Mouse (Mus musculus) 416B (cell line): ENCODE data around the gene Gtpbp10.

ENCODE experiments used
- DNase-seq: peaks from one replicate; pipeline ENCODE4 v3.0.0; 2011; ENCODE audit warnings: low read depth

The Gtpbp10 gene

DNA sequence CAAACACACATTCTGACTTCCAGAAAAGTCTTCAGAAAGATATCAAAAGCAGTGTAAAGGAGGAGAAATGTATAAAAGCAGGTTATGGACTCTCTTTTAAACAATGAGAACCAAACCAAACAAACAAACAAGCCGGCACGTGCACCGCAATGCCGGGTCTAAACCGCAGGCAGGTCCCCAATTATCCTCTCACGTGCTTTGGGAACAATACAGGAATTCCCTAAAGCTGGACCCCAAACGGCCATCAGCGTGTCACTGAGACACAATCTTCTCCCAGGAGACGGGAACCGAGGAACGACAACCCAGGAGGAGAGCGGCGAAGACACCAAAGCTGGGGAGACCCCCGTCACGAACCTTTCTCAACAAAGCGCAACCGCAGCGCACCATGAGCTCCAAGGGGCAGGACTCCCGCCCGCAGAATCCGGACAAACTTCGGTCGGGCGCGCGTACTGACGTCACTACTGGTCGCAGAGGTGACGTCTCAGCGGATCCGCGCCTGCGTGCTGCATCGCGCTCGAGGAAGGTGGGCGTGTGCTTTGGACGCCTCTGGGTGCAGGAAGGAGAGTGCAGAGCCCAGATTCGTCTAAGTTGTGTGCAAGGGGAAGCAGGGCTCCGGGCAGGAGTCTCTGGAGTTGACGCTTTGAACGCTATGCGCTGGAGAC lies at the start of gene Gtpbp10:
Gene Gtpbp10, minus strand, starts transcription at position 460 of the 662 bp plus-strand sequence.
- DNase-seq: no peak

DNA sequence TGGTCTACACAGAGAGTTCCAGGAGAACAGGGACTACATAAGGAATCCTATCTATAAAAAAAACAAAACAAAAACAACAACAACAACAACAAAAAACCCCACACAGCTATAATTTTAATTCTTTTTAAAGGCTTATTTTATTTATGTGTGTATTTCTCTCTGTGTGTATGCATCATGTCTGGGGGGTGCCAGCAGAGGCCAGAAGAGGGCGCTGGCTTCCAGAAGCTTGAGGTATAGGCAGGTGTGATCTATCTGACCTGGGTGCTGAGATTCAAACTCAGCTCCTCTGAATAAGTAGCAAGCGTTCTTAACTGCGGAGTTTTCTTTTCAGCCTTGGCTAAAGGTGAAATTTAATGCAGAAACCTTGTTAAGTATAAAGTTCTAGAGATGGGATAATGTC lies 28.3 kb upstream of the Gtpbp10 start:
- no peak for DNase-seq

- no peak for DNase-seq
These were observed 14.5 kb upstream of the Gtpbp10 start, which contains the start of gene Gm8773 for GRCm38 (mm10) chr5:5573749-5574317. TSS of gene Gm8773 (plus strand) at chr5:5573799.

- DNase-seq: no peak
These were observed 3.1 kb upstream of the Gtpbp10 start for GRCm38 (mm10) chr5:5562435-5562834.

- DNase-seq: peak; percentile 49
These were observed 1.8 kb upstream of the Gtpbp10 start for GRCm38 (mm10) chr5:5561041-5561706.

- DNase-seq: no peak
These were observed 460 bp upstream of the Gtpbp10 start for GRCm38 (mm10) chr5:5559798-5560197.

DNA sequence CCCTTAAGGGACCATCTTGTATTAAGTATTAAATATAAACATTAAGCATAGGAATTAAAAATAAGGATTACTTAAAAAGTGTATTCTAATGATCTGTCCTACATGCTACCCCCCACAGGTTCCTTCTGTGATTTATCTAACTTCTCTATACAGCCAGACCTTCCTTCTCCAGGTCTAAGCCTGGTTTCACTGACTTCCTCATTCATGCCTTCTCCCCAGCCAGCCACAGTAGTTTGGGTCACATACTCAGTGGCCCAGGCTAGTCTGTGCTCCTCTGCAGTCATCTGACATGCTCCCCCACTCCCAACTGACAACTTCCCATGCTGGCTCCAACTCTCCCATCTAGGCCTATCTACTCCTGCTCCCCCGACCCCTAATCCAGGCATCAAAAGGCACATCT lies 8.2 kb downstream of the Gtpbp10 start:
- DNase-seq: no peak

DNA sequence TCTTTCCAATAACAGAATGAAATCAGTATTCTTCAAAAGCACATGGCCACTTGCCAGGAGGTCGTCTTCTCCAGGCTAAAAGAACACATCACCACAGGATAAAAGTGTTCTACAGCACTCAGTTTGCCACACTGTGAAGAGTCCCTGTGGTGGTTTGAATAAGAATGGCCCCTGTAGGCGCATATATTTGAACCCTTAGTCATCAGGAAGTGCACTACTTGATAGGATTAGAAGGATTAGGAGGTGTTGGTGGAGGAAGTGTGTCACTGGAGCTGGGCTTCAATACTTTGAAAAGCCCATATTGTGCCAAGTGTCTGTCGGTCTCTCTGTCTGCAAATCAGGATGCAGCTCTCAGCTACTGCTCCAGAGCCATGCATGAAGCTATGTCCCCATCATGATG lies 19.0 kb downstream of the Gtpbp10 start:
- DNase-seq: no peak

DNA sequence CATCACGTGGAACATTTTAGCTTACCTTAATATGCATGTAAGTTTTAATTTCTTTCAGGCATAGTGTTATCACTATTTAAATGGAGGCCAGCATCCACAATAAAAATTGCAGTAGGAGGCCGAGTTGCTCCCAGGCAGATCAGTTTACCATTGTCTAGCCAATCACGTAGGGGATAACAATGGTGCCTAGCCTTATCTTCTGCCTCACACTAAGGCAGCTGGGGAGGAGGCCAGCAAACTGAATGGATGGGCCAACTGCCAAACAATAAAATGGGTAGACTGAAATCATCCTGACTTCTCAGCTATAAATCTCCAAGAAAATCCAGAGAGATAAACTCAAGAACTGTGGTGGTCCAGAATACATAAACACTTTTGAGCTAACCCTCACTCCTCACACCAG lies 19.6 kb downstream of the Gtpbp10 start:
- DNase-seq: no peak

DNA sequence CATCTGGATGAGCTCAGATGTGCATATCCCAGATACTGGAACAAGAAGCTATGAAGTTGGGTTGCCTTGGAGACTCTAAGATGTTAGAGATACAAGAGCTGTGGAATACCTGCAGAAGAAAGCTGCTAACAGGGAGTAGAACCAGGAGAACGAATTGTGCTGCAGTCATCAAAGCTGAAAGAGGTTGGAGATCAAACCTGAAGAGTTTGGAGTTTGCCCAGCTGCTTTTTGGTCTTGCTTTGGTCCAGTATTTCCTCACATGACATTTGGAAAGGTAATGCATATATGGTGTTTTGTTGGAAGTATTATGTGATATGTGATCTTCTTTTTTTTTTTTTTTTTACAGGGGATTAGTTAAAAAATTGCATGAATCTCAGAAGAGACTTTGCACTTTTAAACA lies 23.2 kb downstream of the Gtpbp10 start:
- no peak for DNase-seq

DNA sequence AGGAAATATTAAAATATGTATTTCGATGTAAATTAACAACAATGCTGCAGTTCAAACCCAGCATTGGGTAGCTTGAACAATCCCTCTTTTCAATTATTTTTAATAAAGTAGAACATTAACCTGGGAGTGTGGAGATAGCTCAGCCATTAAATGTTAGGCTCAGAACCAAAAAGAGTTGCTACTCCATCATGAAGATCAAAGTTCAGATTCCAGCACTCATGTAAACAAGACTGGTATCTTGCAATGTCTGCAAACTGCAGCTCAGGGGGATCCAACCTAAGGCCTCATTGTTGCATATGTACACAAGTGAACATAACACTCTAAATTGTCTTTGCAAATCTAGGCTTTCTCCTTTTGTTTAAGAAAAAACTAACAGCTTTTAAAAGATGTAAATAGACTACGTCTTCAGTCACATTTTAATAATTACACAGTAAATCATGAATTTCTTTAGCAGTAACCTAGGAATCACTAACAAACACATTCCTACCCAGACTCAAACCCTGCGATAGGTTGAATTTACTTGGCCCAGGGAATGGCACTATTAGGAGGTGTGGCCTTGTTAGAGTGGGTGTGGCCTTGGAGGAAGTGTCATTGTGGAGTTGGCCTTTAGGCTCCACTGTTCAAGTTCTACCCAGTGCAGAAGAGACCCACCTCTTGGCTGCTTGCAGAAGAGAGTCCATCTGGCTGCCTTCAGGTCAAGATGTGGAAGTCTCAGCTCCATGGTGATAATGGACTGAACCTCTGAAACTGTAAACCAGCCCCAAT lies 25.5 kb downstream of the Gtpbp10 start:
- no peak for DNase-seq

- DNase-seq: no peak
These were observed 43.9 kb downstream of the Gtpbp10 start for GRCm38 (mm10) chr5:5515411-5515810.

DNA sequence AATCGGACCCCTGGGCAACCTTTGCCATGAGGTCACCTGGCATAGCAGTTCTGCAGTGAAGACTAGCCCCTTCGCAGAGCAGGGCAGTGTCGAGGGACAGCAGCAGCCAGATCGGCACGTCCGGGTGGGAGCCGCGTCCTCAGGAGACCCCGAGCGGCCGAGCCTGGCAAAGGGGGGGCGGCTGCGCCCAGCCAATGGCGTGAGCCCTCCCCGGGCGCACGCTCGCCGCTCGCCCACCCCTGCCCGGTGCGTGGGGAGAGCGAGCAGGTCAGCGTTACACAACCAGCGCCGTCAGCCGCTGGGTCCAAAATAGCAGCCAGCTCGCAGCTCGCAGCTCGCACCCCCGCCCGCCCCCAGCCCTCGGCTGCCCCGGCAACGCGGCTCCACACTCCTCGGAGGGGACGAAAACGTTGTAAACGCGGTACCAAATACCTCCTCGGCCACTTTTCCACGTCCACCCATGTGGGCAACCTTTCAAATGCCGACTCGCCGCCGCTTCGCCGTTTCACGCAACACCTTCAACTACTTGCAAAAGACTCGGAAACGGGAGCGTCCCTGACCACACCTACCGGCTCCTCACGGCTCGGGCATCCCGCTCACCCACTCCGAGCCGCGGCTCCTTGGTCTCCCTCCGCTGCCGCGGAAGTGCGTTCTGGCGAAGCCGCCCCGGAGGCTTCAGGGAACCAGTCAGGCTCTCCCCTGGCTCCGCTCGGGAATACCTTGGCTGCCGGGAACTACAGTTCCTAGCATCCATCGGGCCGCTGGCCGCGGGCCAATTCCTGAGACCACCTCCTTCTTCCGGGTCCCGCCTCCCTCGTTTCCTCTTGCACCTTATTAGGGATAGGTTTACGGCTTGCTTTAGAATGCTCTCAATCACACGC lies 44.9 kb downstream of the Gtpbp10 start, which contains the start of gene Cldn12:
Gene Cldn12, minus strand, starts transcription at position 763 of the 881 bp plus-strand sequence.
- peak; percentile 91 for DNase-seq

GRCm38 (mm10) chr5:5511401-5511800 lies 47.9 kb downstream of the Gtpbp10 start:
- DNase-seq: no peak

GRCm38 (mm10) chr5:5510989-5511388 lies 48.3 kb downstream of the Gtpbp10 start:
- DNase-seq: no peak

GRCm38 (mm10) chr5:5510304-5510887 lies 48.9 kb downstream of the Gtpbp10 start:
- no peak for DNase-seq

- no peak for DNase-seq
These were observed 51.1 kb downstream of the Gtpbp10 start for GRCm38 (mm10) chr5:5508231-5508630.

GRCm38 (mm10) chr5:5507701-5508225 lies 51.6 kb downstream of the Gtpbp10 start:
- peak; percentile 49 for DNase-seq

DNA sequence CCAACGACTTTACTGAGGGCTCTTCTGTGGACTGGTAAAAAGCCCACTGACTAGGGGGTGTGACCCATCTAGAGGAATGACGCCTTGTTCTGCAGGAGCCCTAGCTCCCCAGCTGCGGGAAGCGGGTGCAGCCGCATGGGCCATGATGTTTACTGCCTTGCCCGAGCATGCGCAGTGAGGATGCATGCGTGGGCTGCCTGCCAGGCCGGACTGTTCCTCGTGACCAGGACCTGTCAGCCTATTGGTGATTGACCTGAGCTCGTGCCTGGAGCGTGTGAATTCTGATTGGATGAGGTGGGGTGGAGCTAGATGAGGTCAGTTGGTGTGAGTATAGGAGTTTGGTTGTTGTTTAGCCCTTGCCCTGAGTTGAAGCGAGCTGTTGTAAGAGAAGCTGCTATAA lies 54.9 kb downstream of the Gtpbp10 start:
- no peak for DNase-seq

GRCm38 (mm10) chr5:5503381-5503780 lies 56.0 kb downstream of the Gtpbp10 start:
- DNase-seq: no peak

- no peak for DNase-seq
These were observed 57.8 kb downstream of the Gtpbp10 start for GRCm38 (mm10) chr5:5501583-5501982.
